Mouse (Mus musculus) kidney, adult 2 months (tissue): ENCODE results near the gene Ephx3. TPM values are rescaled to one million over a fixed set of nuclear protein-coding genes. Genes with fewer than 3 reads are reported as not detected.
A peak's percentile ranks its signal among the peaks of the same experiment; 100 is the strongest.

Experiments
- DNase-seq: peaks from one replicate; pipeline ENCODE4 v3.0.0; 2021
- H3K27ac ChIP-seq: fragments of 200-500 bp; 2 replicates; pipeline ENCODE4 v1.5.1; 2012; ENCODE audit warnings: low read depth, low read length, control low read depth, inconsistent platforms; ENCODE audit not compliant: insufficient read depth
- H3K27me3 ChIP-seq: fragments of 200-500 bp; replicated peaks from 2 replicates; pipeline ENCODE4 v1.6.1; 2012; ENCODE audit warnings: mild to moderate bottlenecking, moderate library complexity, low read length, inconsistent platforms; ENCODE audit not compliant: control insufficient read depth, insufficient read depth
- H3K36me3 ChIP-seq: fragments of 200-500 bp; 2 replicates; pipeline ENCODE4 v1.6.1; 2012; ENCODE audit warnings: mild to moderate bottlenecking, moderate library complexity, low read length, inconsistent platforms; ENCODE audit not compliant: control insufficient read depth, insufficient read depth
- H3K4me1 ChIP-seq: fragments of 200-500 bp; 2 replicates; pipeline ENCODE4 v1.6.1; 2011; ENCODE audit warnings: low read length; ENCODE audit not compliant: control insufficient read depth, insufficient read depth
- H3K4me3 ChIP-seq: fragments of 200-500 bp; 2 replicates; pipeline ENCODE4 v1.5.1; 2011; ENCODE audit warnings: mild to moderate bottlenecking, low read depth, low read length, control low read depth; ENCODE audit not compliant: insufficient read depth
- CTCF ChIP-seq: fragments of 200-500 bp; conservative IDR thresholded peaks from 2 replicates; pipeline ENCODE4 v1.5.1; 2011; ENCODE audit warnings: low read depth, mild to moderate bottlenecking, control low read depth, low read length, moderate library complexity, mixed read lengths; ENCODE audit not compliant: insufficient read depth, insufficient read length
- POLR2A ChIP-seq: fragments of 200-500 bp; IDR thresholded peaks from one replicate; pipeline ENCODE4 v1.6.1; 2011; ENCODE audit warnings: low read depth, low read length, control low read depth
- WGBS: fragments of 180-500 bp; shearing (Covaris S2); methylation state at CpG from one replicate; pipeline ENCODE4 v1.1.7; 2018; 5-methylcytosine and 5-hydroxymethylcytosine counted together
- polyA plus RNA-seq: library from polyadenylated mRNA; depleted of rRNA; stranded (reverse); fragments of >200 nt; gene quantifications from 2 replicates; pipeline ENCODE4 v1.2.3, GENCODE M21; 2012

Gene Ephx3
- polyA plus RNA-seq, 1 experiment, result 1.3 TPM

DNA sequence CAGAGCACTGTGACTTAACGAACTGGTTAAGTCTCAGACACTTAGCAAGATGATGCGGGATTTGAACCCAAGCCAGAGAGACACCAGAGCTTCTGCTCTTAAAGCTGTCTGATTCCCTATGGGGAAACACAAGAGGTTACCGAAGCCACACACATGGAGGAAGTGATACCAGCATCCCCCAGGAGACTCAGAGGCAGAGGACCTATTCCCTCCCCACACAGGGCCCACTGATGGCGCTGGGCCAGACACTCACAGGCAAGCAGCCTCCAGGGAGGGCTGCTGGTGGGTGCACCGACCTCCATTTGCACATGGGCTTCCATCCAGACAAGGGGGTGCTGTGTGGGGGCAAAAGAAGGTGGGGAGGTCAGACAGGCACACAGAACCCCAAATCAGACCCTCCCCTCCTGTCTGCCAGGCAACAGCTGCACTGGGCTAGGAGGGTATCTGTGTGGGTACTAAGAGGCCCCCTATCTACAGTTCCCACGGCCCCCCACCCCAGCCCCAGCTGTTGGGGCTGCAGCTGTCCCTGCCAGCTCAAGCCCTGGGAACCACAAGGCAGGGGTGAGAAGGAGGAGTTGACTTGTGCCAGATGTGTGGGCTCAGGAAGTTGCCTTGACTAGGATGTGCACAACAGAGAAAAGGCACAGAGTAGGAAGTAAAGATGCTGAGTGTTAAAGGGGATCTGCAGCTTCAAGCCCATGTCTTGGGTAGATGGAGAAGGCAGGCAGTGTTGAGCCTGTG is 25.3 kb downstream of the Ephx3 start:
- 57% methylated on average over 6 of the region's 6 CpGs for WGBS
- Histone ChIP-seq H3K27ac (no peak overlapping the region), H3K27me3 (no peaks in the 10 kb centered on the region)

DNA sequence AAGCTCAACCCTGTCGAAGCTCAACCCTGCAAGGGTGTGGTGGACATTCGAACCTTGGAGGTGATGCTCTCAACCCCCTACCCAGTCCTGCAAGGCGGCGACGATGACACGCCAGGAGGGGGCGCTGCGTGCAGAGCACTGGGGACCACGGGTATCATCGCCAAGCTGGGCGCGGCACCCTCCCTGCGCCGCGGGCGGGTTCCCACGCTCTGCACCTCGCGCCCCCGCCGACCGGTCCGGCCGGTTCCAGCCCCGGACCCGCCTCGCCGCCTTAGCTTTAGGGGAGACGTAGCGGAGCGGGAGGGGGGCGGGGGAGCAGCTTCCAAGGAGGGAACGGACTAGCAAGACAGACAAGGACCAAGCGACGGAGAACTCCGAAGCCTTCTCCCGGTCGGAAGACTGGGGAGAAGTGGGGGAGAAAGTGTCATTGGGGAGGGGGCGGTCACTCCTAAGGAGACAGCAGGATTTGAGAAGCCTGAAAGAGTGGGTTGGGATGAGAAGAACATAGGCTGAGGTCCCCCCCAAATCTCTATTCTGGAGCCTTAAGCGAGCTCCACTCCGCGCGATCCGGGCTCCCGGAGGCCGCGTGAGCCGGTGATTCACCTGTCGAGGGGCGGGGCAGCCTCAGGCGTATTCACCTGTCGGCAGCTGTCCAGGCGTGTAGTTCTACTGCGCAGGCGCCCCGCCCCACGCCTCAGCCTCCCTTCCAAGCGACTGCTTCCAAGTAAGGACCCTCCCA is 27.1 kb downstream of the Ephx3 start:
- Histone ChIP-seq H3K27me3 (no peaks in the 10 kb centered on the region), H3K27ac (peak overlapping the region; percentile 42), H3K36me3 (no peaks in the 10 kb centered on the region), H3K4me1 (no peaks in the 10 kb centered on the region), H3K4me3 (peak overlapping the region; percentile 50)
- TF ChIP-seq CTCF (peak; percentile 60), POLR2A (no peak)
- peak; percentile 67 for DNase-seq
- 2% methylated on average over 57 of the region's 58 CpGs for WGBS

More for the DNA sequence above, 25.3 kb downstream of the Ephx3 start:
- DNase-seq, result no peak
- no peaks in the 10 kb centered on the region for H3K4me1 ChIP-seq
- TF ChIP-seq POLR2A, result no peak
- no peak for TF ChIP-seq CTCF
- no peaks in the 10 kb centered on the region for H3K36me3 ChIP-seq
- H3K4me3 ChIP-seq, result no peak overlapping the region

DNA sequence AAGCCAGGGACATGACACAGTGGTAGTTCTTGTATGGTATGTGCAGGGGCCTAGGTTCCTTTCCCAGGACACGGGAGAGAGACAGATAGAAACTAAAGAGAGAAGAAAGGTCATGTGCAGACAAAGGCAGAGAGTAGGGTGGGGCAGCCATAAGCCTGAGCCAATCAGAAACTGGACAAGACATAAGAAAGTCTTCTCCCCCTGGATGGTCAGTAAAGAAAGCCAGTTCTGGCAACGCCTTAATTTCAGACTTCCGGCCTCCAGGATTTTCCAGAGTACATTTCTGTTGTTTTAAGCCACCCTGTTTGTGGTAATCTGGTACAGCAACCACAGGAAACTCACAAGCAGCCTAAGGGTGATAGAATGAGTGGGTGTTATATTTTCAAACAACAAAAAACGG is 28.5 kb downstream of the Ephx3 start:
- DNase-seq, result no peak
- no peaks in the 10 kb centered on the region for H3K27me3 ChIP-seq
- H3K4me3 ChIP-seq, result no peak overlapping the region
- WGBS, result 66% methylated on average over 4 of the region's 4 CpGs
- TF ChIP-seq POLR2A (no peak), CTCF (no peak)
- no peak overlapping the region for H3K27ac ChIP-seq
- H3K36me3 ChIP-seq, result no peaks in the 10 kb centered on the region
- H3K4me1 ChIP-seq, result no peaks in the 10 kb centered on the region

DNA sequence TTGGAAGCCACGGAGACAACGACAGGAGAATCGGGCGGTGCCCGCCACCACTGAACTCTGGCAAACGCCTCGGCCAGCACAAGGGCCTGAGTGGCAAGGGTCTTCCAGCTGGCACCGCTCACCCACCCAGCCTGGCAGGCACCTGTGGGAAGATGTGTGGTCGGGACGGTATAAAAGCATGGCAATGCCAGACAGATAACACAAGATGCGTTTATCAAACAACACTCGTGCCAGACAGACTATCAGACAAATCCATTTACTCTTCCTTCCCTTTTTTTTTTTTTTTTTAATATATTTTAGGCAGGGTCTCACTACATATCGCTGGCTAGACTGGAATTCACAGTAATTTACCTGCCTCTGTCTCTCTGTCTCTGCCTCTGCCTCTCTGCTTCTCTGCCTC is 30.5 kb downstream of the Ephx3 start:
- Histone ChIP-seq H3K27me3 (no peaks in the 10 kb centered on the region), H3K27ac (no peak overlapping the region), H3K4me3 (no peak overlapping the region), H3K36me3 (no peaks in the 10 kb centered on the region), H3K4me1 (no peaks in the 10 kb centered on the region)
- DNase-seq, result no peak
- WGBS, result 86% methylated on average over 13 of the region's 13 CpGs
- TF ChIP-seq POLR2A (no peak), CTCF (no peak)

- Histone ChIP-seq H3K36me3 (no peaks in the 10 kb centered on the region), H3K4me3 (no peak overlapping the region), H3K27ac (no peak overlapping the region), H3K27me3 (no peaks in the 10 kb centered on the region), H3K4me1 (no peaks in the 10 kb centered on the region)
- no peak for TF ChIP-seq POLR2A
- no peak for TF ChIP-seq CTCF
- WGBS, result 95% methylated on average over 8 of the region's 8 CpGs
- no peak for DNase-seq
Measured at GRCm38 (mm10) chr17:32146718-32147117, 42.6 kb downstream of the Ephx3 start.

DNA sequence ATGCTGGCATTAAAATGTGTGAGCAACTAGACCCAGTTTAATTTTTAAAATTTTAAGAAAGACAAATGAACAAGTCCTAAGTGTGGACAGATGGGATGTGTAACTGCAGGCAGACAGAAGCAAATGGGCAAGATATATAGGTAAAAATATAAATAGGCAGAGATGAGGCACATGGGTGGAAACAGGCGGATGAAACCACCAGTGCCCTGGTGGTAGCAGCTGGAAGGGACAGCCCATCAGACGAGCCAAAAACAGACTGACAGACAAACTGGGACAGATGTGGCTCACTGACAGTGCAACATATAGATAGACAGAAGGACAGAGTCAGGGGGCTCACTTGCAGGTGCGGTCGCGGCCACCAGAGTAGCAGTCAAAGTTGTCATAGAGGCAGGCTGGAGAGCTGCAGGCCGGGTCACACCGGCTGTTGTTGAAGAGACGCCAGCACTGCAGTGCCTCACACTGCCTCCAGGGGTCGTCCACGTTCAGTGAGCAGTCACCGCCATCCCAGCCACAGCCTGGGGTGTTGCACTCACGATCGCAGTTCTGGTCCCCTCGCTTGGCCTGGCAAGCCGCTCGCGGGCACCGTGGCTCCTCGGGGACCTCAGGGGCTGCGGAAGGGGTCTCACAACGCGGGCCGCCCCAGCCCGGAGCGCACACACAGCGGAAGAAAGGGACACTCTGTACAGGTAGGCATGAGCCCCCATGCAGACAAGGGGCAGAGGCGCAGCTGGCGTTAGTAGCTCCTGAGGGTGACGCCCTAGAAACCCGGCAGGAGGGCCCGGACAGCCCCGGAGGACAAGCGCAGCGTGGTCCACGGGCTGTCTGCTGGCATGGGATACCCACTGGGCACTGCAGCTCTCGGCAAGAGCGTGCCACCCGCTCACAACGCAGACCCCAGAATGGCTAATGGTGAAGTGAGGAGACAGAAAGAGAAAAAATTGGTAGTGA is 46.2 kb downstream of the Ephx3 start:
- H3K4me1 ChIP-seq, result no peaks in the 10 kb centered on the region
- H3K36me3 ChIP-seq, result no peaks in the 10 kb centered on the region
- no peak overlapping the region for H3K4me3 ChIP-seq
- 28% methylated on average over 39 of the region's 39 CpGs for WGBS
- no peaks in the 10 kb centered on the region for H3K27me3 ChIP-seq
- TF ChIP-seq CTCF, result peak; percentile 85
- no peak for TF ChIP-seq POLR2A
- no peak overlapping the region for H3K27ac ChIP-seq
- peak; percentile 86 for DNase-seq
